Mouse (Mus musculus): ENCODE results near the gene Klhl21. TPM values are rescaled to one million over a fixed set of nuclear protein-coding genes. Genes with fewer than 3 reads are reported as not detected.

The Klhl21 gene
- 41.0 and 41.4 TPM in 2 replicates for polyA plus RNA-seq (2016; fragmentation: Nextera tagmentation; extraction: Ambion mirVana)

DNA sequence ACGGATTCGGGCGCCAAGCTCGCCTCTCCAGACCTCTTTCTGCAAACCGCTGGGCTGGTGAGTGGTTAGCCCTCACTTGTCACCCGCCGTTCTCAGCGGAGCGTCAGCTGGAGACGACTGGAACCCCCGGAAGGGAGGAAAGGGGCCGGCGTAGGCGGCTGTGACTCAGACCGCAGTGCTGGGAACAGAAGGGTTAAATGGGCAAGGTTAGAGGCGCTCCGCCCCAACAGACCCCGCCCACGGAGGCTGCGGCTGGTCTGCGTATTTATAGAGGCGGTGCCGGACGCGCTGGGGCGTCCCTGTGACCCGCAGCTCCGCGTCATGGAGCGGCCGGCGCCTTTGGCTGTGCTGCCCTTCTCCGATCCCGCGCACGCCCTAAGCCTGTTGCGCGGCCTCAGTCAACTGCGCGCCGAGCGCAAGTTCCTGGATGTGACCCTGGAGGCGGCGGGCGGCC, at the start of gene Klhl21:
Gene Klhl21 (plus strand): TSS at position 182 of the 454 bp plus-strand sequence.
- Histone ChIP-seq H3K9me3 (replicated peaks) (no peaks in the 10 kb centered on the region), H3K4me1 (replicated peaks) (peaks cover 50% of the 10 kb centered on the region), H3K4me2 (peak within 1 kb of the TSS; percentile 86), H3K27ac (ENCODE audit: poor library complexity, severe bottlenecking) (peak within 1 kb of the TSS; percentile 95), H3K36me3 (peaks cover 18% of the 10 kb centered on the region), H3K4me3 (peak within 1 kb of the TSS; percentile 72), H3K27me3 (replicated peaks) (no peaks in the 10 kb centered on the region), H3K9ac (peak within 1 kb of the TSS; percentile 91)
- whole genome bisulfite sequencing, result under 1% methylated on average over 43 of the region's 45 CpGs
- ATAC-seq (ENCODE audit: insufficient number of reproducible peaks, low FRiP score), result peak; percentile 88

DNA sequence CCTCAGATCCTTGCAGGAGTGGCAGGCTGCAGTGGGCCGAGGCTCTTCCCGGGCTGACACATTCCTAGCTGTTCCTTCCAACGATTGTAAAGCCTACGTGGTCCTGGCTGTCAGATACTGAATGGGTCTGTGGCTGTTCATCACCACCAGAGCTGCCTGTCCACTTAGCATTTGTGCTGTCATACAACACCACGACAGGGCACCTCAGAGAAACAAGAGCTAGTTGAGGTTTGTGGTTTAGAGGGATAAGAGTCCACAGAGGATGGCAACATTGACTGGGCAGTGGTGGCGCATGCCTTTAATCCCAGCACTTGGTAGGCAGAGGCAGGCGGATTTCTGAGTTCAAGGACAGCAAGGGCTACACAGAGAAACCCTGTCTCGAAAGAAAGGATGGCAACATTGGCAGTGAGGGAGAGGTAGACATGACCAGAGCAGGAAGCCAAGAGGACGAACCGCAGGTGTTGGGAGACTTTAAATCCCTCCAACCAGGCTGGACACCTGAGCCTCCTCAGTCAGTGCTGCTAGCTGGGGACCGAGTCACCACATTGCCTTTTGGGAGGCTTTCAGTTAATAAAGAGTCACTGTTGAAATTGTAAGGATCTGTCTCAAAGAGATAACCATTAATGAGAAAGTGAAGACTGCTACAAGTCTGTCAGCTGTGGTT, 48.6 kb upstream of the Klhl21 start:
- peaks cover 15% of the 10 kb centered on the region for H3K4me1 ChIP-seq (replicated peaks)
- no peak overlapping the region for H3K9ac ChIP-seq
- H3K27ac ChIP-seq (ENCODE audit: poor library complexity, severe bottlenecking), result peak overlapping the region; percentile 24; the same call in 1 of the 2 replicates
- peaks cover 77% of the 10 kb centered on the region for H3K36me3 ChIP-seq
- H3K4me2 ChIP-seq, result no peak overlapping the region
- H3K9me3 ChIP-seq (replicated peaks), result no peaks in the 10 kb centered on the region
- no peaks in the 10 kb centered on the region for H3K27me3 ChIP-seq (replicated peaks)
- ATAC-seq (ENCODE audit: insufficient number of reproducible peaks, low FRiP score), result no peak
- 82% methylated on average over 11 of the region's 11 CpGs for WGBS
- no peak overlapping the region for H3K4me3 ChIP-seq

DNA sequence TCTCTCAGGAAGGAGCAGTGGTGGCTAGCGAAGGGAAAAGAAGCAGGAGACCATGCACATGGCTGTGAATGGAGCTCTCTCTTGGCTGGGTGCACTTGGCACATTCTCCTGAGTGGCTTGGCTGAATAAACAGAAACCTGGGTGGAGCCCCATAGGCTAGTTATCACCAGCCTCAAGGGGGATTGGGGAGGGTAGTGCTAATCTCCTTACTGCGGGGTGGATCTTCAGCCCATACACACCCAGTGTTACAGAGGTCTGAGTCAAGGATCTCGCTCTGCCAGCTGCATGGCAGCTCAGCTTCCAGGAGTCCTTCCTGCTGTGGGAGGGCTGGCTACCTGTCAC, 48.1 kb upstream of the Klhl21 start:
- no peaks in the 10 kb centered on the region for H3K9me3 ChIP-seq (replicated peaks)
- 56% methylated on average over 3 of the region's 3 CpGs for WGBS
- peaks cover 15% of the 10 kb centered on the region for H3K4me1 ChIP-seq (replicated peaks)
- no peak overlapping the region for H3K4me2 ChIP-seq
- H3K27ac ChIP-seq (ENCODE audit: poor library complexity, severe bottlenecking), result peak overlapping the region; percentile 24; the same call in 1 of the 2 replicates
- H3K36me3 ChIP-seq, result peaks cover 79% of the 10 kb centered on the region
- H3K27me3 ChIP-seq (replicated peaks), result no peaks in the 10 kb centered on the region
- ATAC-seq (ENCODE audit: insufficient number of reproducible peaks, low FRiP score), result peak; percentile 94
- no peak overlapping the region for H3K9ac ChIP-seq
- no peak overlapping the region for H3K4me3 ChIP-seq

DNA sequence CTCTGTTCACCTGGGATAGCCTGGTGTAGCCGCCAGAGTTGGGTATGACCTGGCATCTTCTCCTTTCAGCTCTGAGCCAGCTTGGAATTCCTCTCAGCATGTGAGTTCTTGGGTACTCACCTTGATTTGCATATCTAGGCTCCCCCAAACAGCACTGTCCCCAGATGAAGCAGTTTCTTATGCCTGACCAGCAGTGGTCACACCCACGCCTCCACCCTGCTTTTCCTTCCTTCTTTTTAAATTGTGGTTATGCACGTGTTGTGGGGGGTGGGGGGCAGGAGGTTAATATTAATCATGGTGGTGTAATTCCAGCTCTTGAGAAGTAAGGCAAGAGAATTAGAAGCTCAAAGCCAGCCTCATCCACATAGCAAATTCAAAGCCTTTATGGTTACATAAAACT, 45.8 kb upstream of the Klhl21 start:
- Histone ChIP-seq H3K27ac (ENCODE audit: poor library complexity, severe bottlenecking) (no peak overlapping the region), H3K4me1 (replicated peaks) (peaks cover 5% of the 10 kb centered on the region), H3K36me3 (peaks cover 70% of the 10 kb centered on the region), H3K4me3 (no peak overlapping the region), H3K27me3 (replicated peaks) (no peaks in the 10 kb centered on the region), H3K9me3 (replicated peaks) (no peaks in the 10 kb centered on the region), H3K9ac (no peak overlapping the region), H3K4me2 (no peak overlapping the region)
- ATAC-seq (ENCODE audit: insufficient number of reproducible peaks, low FRiP score), result no peak
- 80% methylated on average over 3 of the region's 3 CpGs for WGBS

DNA sequence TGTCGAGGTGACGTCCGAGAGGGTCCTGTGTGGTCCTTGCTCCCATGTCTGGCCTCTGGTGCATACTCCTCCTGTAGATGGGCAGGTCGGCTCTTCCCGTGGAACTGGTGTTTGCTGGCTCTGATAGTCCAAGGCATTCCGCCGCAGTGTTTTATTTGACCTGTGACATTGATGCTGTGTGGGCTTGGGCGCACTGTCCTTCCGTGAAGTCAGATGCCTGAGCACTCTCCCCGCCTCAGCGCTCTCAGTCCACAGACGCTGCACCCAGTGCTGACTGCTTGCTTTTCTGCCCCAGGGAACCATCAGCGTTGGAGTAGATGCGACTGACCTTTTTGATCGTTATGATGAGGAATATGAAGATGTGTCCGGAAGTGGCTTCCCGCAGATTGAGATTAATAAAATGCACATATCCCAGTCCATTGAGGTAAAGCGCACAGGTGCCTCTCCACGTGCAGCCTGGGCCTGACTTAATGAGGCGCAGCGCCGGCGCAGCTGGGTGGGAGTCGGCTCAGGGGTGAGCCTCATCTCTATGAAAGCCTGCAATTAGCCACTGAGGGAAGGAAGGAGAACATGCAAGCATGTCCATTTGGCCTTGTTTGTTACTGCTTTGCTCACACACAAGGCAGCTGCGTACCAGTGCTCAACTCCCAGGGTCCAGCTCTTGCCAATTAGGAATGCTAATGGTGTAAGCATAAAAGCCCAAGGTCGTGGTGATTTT, 40.2 kb upstream of the Klhl21 start:
- Histone ChIP-seq H3K27me3 (replicated peaks) (no peaks in the 10 kb centered on the region), H3K4me3 (no peak overlapping the region), H3K27ac (ENCODE audit: poor library complexity, severe bottlenecking) (no peak overlapping the region), H3K36me3 (peaks cover 77% of the 10 kb centered on the region), H3K4me1 (replicated peaks) (0 out of 2 replicates have a peak, but pooled peaks cover 8% of the 10 kb centered on the region), H3K9ac (no peak overlapping the region), H3K9me3 (replicated peaks) (no peaks in the 10 kb centered on the region), H3K4me2 (no peak overlapping the region)
- 91% methylated on average over 26 of the region's 26 CpGs for WGBS
- no peak for ATAC-seq (ENCODE audit: insufficient number of reproducible peaks, low FRiP score)

DNA sequence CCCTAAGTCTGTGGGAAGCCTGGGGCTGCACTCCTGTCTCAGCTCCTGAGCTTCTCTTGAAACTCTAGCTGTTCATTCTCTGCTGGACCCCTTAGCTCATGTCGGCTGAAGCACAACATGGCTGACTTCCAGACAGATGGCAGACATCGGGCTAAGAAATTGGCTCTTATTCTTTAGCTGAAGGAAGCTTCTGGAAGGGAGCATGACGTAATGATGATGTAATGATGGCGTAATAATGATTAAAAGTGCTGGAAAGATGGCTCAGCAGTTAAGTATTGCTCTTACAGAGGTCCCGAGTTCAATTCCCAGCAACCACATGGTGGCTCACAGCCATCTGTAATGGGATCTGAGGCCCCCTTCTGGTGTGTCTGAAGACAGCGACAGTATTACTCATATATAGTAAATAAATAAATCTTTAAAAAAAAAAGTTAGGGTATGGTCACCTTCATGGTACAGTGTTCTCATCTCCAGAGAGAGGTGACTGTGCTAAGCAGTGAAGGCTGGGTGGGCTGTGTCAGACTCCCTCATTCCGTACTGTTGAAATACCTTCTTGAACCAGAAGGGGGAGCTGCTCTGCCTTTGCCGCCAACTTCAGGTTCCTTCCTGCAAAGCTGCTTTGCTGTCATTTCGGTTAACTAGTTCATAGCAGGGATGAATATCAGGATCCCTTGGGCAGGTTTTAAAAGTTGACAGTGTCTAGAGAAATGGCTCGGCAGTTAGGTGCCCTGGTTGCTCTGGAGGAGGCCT, 36.2 kb upstream of the Klhl21 start:
- WGBS, result 72% methylated on average over 10 of the region's 10 CpGs

DNA sequence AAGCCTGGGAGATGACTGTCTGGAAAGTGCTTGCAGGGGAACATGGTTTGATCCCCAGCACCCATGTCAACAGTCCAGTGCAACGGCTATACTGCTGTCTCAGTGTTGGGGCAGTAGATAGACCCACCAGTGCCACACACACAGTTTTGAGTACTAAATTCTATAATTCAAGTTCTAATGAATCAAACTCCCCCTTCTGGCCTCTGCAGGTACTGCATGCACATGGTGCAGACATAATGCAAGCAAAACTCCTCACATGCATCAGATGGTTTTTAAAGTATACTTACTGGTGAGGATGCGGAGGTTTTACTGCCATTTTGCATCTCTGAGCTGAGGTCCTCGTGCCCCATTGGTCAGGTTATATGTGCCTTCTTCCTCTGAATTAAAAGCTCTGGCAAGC, 33.2 kb upstream of the Klhl21 start:
- Histone ChIP-seq H3K36me3 (peaks cover 86% of the 10 kb centered on the region), H3K9ac (no peak overlapping the region), H3K9me3 (replicated peaks) (no peaks in the 10 kb centered on the region), H3K4me2 (no peak overlapping the region), H3K27me3 (replicated peaks) (no peaks in the 10 kb centered on the region), H3K27ac (ENCODE audit: poor library complexity, severe bottlenecking) (no peak overlapping the region), H3K4me3 (no peak overlapping the region), H3K4me1 (replicated peaks) (0 out of 2 replicates have a peak, but pooled peaks cover 11% of the 10 kb centered on the region)
- WGBS, result 93% methylated on average over 3 of the region's 3 CpGs
- ATAC-seq (ENCODE audit: insufficient number of reproducible peaks, low FRiP score), result no peak

More for the DNA sequence above, 36.2 kb upstream of the Klhl21 start:
- ATAC-seq (ENCODE audit: insufficient number of reproducible peaks, low FRiP score), result no peak
- Histone ChIP-seq H3K4me2 (no peak overlapping the region), H3K9ac (no peak overlapping the region), H3K9me3 (replicated peaks) (no peaks in the 10 kb centered on the region), H3K27me3 (replicated peaks) (no peaks in the 10 kb centered on the region), H3K27ac (ENCODE audit: poor library complexity, severe bottlenecking) (no peak overlapping the region), H3K4me1 (replicated peaks) (0 out of 2 replicates have a peak, but pooled peaks cover 8% of the 10 kb centered on the region), H3K36me3 (peaks cover 87% of the 10 kb centered on the region), H3K4me3 (no peak overlapping the region)

DNA sequence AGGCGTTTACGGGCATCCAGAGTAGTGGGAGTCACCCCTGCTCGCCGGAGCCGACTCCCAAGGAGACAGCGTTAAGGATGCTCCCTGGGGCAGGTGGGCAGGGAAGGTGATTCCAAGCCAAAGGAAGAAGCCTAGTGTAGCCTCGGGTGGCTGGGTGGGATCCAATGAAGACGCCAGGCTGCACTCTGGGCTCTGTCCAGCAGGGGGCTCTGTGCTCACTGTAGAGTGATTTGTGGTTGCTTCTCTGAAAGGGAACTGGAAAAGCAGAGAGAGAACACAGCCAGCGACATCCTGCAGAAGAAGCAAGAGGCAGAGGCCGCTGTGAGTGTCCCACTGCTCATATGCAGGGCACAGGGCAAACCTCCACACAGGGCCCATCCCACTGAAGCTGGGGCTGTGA, 30.9 kb upstream of the Klhl21 start:
- Histone ChIP-seq H3K9me3 (replicated peaks) (no peaks in the 10 kb centered on the region), H3K4me3 (no peak overlapping the region), H3K4me2 (no peak overlapping the region), H3K36me3 (peaks cover 83% of the 10 kb centered on the region), H3K4me1 (replicated peaks) (0 out of 2 replicates have a peak, but pooled peaks cover 6% of the 10 kb centered on the region), H3K9ac (no peak overlapping the region), H3K27me3 (replicated peaks) (no peaks in the 10 kb centered on the region), H3K27ac (ENCODE audit: poor library complexity, severe bottlenecking) (no peak overlapping the region)
- WGBS, result 40% methylated on average over 10 of the region's 10 CpGs
- ATAC-seq (ENCODE audit: insufficient number of reproducible peaks, low FRiP score), result no peak

DNA sequence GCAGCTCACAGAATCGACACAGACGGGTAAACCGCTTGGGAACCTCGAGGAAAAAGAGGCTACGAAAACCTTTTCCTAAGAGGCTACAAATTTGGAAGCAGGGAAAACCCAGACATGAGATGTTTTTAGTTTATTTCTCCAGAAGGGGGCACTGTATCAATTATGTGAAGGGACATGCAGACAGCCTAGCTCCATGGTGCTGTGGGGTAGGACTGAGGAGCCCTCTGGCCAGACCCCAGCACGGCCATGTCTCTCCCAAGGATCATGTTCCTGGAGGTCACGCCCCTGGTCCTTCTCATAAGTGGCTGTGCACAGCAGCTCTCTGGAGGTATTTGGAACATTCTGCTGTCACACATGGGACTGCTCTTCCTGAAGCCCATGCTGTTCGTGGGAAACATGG, 27.9 kb upstream of the Klhl21 start:
- no peaks in the 10 kb centered on the region for H3K9me3 ChIP-seq (replicated peaks)
- peaks cover 22% of the 10 kb centered on the region for H3K4me1 ChIP-seq (replicated peaks)
- no peak overlapping the region for H3K4me2 ChIP-seq
- H3K4me3 ChIP-seq, result no peak overlapping the region
- WGBS, result 73% methylated on average over 8 of the region's 8 CpGs
- no peak overlapping the region for H3K9ac ChIP-seq
- no peak overlapping the region for H3K27ac ChIP-seq (ENCODE audit: poor library complexity, severe bottlenecking)
- no peak for ATAC-seq (ENCODE audit: insufficient number of reproducible peaks, low FRiP score)
- peaks cover 67% of the 10 kb centered on the region for H3K36me3 ChIP-seq
- no peaks in the 10 kb centered on the region for H3K27me3 ChIP-seq (replicated peaks)

DNA sequence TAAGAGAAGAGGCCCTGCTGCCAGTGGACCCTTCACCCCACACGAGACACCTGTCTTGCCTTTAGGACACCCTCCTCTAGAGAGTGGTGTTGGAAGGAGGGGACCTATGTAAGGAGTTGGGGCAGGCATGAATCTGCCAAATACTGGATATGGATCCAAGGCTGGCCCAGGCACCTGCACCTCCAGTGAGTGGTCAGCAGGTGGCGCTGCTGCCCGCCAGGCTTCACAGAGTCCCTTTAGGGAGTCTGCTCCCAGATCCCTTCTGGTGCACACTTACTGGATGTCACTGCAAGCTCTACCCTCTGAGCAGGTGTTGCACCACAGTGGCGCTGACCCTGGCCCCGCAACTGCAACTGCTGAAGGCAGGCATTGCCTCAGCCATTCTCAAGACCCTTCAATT, 27.2 kb upstream of the Klhl21 start:
- H3K27ac ChIP-seq (ENCODE audit: poor library complexity, severe bottlenecking), result no peak overlapping the region
- H3K4me1 ChIP-seq (replicated peaks), result peaks cover 27% of the 10 kb centered on the region
- no peak overlapping the region for H3K4me3 ChIP-seq
- H3K9me3 ChIP-seq (replicated peaks), result no peaks in the 10 kb centered on the region
- H3K9ac ChIP-seq, result no peak overlapping the region
- H3K36me3 ChIP-seq, result peaks cover 61% of the 10 kb centered on the region
- WGBS, result 17% methylated on average over 5 of the region's 5 CpGs
- H3K4me2 ChIP-seq, result no peak overlapping the region
- H3K27me3 ChIP-seq (replicated peaks), result no peaks in the 10 kb centered on the region
- peak; percentile 60 for ATAC-seq (ENCODE audit: insufficient number of reproducible peaks, low FRiP score)

DNA sequence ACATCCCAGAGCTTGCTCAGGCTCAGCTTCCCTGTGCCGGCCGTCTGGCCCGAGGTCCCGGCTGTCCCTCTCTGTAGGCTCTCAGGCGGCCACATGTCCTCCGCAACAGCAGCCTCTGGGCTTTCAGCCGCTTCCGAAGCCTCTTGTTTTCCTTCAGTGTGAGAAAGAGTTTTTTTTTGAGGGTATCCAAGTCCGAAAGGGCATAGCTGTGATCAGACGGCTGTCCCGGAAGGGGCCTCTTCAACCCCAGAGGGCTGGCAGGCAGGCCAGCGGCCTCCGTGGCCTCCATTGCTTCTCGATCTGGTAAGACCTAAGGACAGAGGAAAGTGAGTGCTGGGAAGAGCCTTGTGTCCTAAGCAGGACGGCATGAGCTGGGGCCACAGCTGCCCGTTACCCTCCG, 25.6 kb upstream of the Klhl21 start:
- no peaks in the 10 kb centered on the region for H3K27me3 ChIP-seq (replicated peaks)
- H3K4me3 ChIP-seq, result 0 out of 2 replicates have a peak overlapping the region, but pooled peaks have one; percentile 3
- no peak for ATAC-seq (ENCODE audit: insufficient number of reproducible peaks, low FRiP score)
- H3K4me1 ChIP-seq (replicated peaks), result peaks cover 39% of the 10 kb centered on the region
- no peaks in the 10 kb centered on the region for H3K9me3 ChIP-seq (replicated peaks)
- H3K27ac ChIP-seq (ENCODE audit: poor library complexity, severe bottlenecking), result peak overlapping the region; percentile 23; the same call in 1 of the 2 replicates
- peak overlapping the region; percentile 13; the same call in 1 of the 2 replicates for H3K9ac ChIP-seq
- WGBS, result 59% methylated on average over 17 of the region's 17 CpGs
- peaks cover 49% of the 10 kb centered on the region for H3K36me3 ChIP-seq
- peak overlapping the region; percentile 40 for H3K4me2 ChIP-seq

All from heart, embryonic 12.5 days (tissue).